Mouse (Mus musculus) small intestine, adult 2 months (tissue): ENCODE measurements around the gene Gm28036.

ENCODE experiments used
- CTCF ChIP-seq: fragments of 200-500 bp; IDR thresholded peaks from 2 replicates; pipeline ENCODE4 v1.5.1; 2012; ENCODE audit warnings: low read depth, mild to moderate bottlenecking, control low read depth, inconsistent platforms, low read length, moderate library complexity, mixed read lengths; ENCODE audit not compliant: insufficient replicate concordance, insufficient read length; ENCODE audit errors: extremely low read depth
- POLR2A ChIP-seq: fragments of 200-500 bp; IDR thresholded peaks from 2 replicates; pipeline ENCODE4 v1.6.1; 2012; ENCODE audit warnings: low read depth, mild to moderate bottlenecking, control low read depth, inconsistent platforms, low read length, moderate library complexity

DNA sequence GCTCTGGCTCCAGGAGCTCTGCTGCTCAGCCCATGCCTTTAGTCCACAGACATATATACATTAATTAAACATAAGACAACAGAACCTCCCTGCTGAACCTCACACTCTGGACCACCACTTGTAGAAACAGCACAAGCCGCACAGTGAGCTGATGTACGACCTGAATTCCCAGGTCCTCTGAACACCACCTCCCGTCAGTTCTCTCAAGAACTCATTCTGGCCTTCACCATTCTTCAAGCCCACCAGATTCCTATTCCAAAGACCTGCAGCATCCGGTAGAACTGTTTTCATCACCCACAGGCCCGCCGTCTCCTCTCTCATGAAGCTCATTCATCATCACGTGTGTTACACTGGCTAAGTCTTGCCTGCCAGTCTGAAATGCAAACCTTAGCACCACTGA, 46.5 kb downstream of the Gm28036 start:
- TF ChIP-seq CTCF (no peak), POLR2A (no peak)
